Mouse (Mus musculus) kidney, adult 11 months (tissue): Measurements from ENCODE around the gene Hmgn1.
"Not testable (repeated sequence)": the region's sequence is repeated elsewhere in the genome, so short reads cannot be mapped to it uniquely, and the experiment has no call there.

Source experiments
- DNase-seq: peaks from one replicate; pipeline ENCODE4 v3.0.0; 2022

Gene Hmgn1

DNA sequence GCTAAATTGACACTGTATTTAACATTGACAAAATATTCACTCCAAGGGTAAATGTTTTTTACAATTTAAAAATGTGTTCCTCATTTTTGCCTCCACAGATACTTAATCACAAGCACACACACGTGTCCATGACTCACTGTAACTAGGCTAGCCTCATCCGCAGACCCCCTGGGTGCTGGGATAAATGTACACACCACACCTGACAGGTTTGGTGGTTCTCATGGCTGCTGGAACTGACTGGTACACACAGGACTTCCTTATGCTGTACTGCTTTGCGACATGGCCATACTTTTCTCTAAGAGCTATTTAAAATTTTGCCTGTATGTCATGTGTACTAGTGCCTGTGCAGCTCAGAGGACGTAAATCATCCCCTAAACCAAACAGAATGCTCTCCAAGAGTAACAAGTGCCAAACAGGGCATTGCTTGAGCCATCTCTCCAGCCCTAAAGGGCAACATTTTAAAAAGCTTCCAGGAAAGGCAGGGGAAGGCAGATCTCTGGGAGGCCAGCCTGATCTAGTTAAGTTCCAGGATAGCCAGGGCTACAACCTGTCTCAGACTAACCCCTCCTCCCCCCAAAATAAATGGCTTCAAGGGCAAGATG, 7.4 kb downstream of the Hmgn1 start:
- DNase-seq: no peak

GRCm38 (mm10) chr16:96114729-96115128, 12.8 kb downstream of the Hmgn1 start:
- DNase-seq: no peak

- no peak for DNase-seq
Measured at GRCm38 (mm10) chr16:96112769-96113168, 14.8 kb downstream of the Hmgn1 start.

DNA sequence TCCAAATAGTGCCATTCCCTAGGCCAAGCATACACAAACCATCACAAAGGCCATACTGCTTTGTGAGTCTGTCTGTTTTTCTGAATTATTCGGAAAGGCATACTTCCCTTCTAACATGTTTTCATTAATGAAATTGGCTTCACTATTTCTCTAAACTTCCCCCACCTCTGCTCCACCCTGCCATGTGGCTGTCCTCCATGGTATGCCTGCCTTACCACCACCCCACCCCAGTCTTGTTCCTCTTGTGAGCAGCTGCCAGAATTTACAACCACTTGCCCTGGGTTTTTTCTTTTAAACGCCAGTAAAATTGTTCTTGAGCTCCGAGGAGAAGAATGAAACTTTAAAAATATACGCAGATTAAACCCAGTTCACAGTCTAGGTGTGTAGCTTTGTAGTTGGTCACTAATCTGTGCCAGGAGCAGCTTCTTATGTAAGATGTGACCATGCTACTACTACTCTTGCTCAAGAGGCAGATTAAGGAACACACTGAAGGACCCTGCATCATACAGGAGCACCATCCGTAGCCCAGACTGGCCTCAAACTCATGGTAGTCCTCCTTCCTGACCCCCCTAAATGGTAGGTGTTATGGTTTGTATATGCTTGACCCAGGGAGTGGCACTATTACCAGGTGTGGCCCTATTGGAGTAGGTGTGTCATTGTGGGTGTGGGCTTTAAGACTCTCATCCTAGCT, 16.7 kb downstream of the Hmgn1 start:
- DNase-seq: no peak

DNA sequence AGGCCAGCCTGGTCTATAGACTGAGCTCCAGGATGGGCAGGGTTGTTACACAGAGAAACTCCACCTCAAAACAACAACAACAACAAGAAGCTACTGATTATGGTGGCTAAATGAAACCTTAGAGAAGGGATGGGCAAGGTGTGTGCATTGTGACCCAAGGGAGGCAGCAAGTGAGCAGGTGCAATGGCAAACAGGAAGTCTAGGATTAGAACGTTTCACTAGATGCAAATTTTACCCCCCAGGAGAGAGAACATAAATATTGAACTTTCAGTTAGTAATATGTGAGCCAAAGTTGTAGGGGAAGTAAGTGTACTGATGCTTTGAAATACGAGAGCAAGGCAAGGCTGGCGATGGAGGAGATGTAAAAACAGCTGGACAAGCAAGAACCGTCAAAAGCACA, 17.9 kb downstream of the Hmgn1 start:
- DNase-seq: no peak

DNA sequence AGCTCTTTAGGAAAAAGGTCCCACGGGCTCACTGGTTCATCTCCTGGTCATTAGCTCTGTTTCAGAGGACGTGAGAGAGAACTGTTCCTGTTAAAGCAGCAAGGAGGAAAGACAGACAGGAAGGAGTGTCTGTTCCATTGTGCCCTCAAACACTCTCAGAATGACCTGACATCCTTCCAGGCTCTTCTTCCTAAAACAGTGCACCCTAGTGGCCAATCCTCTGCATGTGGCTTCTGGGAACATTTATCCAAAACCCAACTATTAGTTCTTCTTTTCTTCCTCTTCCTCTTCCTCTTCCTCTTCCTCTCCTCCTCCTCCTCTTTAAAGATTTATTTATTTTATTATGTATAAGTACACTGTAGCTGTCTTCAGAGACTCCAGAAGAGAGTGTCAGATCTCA, 24.5 kb downstream of the Hmgn1 start:
- no peak for DNase-seq

DNA sequence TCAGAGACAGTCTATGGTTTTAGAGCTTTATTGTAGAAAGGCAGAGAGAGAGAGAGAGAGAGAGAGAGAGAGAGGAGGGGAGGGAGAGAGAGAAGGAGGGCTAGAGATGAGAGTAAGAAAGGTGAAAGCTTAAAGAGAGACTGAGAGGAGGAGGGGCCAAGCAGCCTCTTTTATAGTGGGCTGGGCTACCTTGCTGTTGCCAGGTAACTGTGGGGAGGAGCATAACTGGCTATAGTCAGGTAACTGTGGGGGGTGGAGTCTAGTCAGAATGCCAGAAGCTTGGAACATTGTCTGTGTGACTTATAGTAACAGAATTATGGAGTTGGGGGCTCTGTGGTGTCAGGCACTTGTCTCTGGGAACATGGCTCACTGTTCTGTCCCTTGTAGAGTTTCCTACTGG, 29.7 kb downstream of the Hmgn1 start:
- DNase-seq: not testable (repeated sequence)

DNA sequence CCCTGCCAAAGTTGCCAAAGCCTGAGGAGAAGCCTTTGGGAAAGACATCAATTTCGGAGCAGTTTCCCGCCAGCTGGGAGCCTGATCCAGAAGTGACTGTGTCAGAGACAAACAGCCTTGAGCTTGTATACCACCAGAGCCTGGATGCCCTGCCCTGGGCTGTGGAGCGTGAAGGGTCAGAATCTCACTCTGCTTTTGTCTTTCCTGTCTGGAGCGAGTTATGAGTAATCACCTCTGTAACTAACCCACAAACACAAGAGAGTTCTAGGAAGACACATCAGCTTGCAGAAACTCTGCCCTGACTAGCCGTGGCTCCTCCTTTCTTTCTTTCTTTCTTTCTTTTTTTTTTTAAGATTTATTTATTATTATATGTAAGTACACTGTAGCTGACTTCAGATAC, 31.6 kb downstream of the Hmgn1 start:
- DNase-seq: no peak

GRCm38 (mm10) chr16:96091515-96092504, 35.7 kb downstream of the Hmgn1 start:
- no peak for DNase-seq

DNA sequence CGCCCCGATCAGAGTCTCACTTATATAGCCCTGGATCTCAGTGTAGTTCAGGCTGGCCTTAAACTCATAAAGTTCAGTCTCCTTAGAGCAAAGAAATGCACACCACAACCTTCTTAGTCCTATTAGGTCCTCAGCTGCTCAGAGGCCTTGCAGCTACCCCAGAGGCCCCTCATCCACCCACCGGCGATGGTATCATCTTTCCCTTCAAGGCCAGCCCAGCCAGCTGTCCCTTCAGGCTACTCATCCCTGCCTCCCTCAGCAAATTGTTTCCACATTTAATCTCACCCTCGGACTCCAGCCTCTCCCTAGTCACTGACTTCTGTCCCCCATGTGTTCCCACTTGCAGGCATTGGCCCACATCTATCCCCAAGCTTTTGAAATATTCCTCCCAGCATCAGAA, 39.4 kb downstream of the Hmgn1 start:
- DNase-seq: no peak

GRCm38 (mm10) chr16:96087436-96087835, 40.1 kb downstream of the Hmgn1 start:
- DNase-seq: no peak

DNA sequence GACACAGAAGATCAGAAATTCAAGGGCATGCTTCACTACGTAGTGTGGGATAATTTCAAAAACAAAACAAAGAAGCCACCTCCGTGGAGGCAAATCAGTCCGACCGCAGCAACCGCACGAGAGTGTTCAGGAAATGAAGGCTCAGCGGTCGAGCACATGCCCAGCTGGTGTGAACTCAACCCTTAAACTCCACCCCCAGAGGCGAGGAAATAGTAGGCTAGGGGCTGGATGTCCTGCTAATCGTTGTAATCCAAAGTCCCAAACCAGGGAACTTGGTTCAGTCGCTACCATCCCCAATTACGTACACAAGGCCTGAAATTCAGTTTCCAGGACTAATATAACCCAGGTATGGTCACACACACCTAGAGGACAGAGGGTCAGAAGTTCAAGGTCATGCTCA, 40.5 kb downstream of the Hmgn1 start:
- no peak for DNase-seq

- no peak for DNase-seq
Measured at GRCm38 (mm10) chr16:96085597-96085996, 41.9 kb downstream of the Hmgn1 start.

DNA sequence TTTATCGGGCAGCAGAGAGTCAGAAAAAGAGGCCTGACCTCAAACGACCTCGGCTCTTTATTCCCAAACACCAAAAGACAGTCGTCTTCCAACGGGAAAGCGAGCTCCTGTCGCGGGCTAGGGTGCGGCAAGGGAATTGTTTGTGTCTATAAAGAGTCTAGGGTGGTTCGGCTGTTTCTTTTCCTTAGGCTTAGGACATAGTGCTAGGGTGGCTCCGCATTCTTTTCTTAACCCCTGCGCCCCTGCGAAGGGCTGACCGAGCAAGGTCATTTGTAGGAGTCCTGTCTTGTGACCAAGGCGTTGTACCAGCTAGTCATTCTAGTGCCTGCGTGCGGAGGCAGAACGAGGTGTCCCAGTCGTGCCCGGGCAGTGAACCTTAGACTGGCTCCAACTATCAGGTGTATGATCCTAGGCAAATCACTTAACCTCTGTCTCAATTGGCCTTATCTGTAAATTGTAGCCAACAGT, 44.3 kb downstream of the Hmgn1 start:
- peak; percentile 83 for DNase-seq

- peak; percentile 88 for DNase-seq
Measured at GRCm38 (mm10) chr16:96082301-96083178, 45.0 kb downstream of the Hmgn1 start, which contains the start of gene Brwd1. Brwd1 (minus strand) TSS chr16:96082526.

DNA sequence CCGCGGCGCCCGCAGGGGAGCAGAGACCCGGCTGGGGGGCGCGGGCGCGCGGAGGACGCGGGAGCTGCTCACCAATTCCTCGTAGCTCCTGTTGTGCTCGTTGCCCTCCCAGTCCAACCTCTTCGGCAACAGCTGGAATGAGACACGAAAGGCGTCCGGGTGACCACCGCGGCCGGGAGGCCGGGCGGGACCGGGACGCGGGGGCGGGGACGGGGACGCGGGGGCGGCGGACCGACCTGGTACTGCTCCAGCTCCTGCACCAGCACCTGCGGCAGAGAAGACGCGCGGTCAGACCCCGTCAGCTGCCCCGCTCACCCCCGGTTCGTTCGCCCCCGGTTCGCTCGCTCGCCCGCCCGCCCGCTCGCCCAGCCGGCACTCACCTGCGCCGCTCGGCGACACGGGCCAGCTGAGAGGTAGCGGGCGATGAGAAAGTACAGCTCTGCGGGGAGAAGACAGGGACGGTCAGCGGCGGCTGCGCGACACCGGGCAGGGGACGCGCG, 45.7 kb downstream of the Hmgn1 start:
- DNase-seq: peak; percentile 74

DNA sequence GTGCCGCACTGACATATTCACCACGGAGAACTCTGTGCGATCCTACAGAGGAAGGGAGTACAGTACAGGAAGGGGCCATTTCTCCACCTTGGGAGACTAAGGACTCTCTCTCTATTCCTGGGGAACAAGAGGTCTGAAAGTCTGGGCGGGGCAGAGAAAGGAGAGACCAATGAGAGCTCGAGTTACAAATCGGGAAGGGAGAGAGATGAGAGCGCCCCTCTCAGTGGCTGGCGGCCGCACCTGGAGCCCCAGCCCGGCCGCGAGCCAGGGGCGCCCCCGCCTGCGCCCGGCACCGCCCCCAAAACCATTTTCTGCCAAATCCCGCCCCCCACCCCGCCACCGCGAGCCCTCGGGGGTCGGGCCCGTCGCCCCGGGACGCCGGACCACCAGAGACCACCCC, 46.2 kb downstream of the Hmgn1 start:
- DNase-seq: peak; percentile 92

- no peak for DNase-seq
Measured at GRCm38 (mm10) chr16:96080524-96080923, 47.0 kb downstream of the Hmgn1 start.
